Mouse (Mus musculus) midbrain, embryonic 13.5 days (tissue): ENCODE measurements around the gene 1700001P01Rik. TPM values are rescaled to one million over a fixed set of nuclear protein-coding genes. Genes with fewer than 3 reads are reported as not detected.
A peak's percentile ranks its signal among the peaks of the same experiment; 100 is the strongest.

Source experiments
- ATAC-seq: fragments of 200-750 bp; cut with Nextera tagmentation; 2 replicates; pipeline ENCODE4 v1.8.0; 2017; ENCODE audit warnings: mild to moderate bottlenecking, moderate TSS enrichment, moderate library complexity
- H3K27ac ChIP-seq: fragments of 300-500 bp; sonication (generic); 2 replicates; pipeline ENCODE4 v1.5.1; 2015; ENCODE audit warnings: inconsistent platforms, mild to moderate bottlenecking, moderate library complexity
- H3K27me3 ChIP-seq: fragments of 300-500 bp; sonication (generic); 2 replicates; pipeline ENCODE4 v1.6.1; 2015; ENCODE audit warnings: mild to moderate bottlenecking, inconsistent platforms
- H3K36me3 ChIP-seq: fragments of 300-500 bp; sonication (generic); 2 replicates; pipeline ENCODE4 v1.6.1; 2015; ENCODE audit warnings: mild to moderate bottlenecking, inconsistent platforms
- H3K4me1 ChIP-seq: fragments of 300-500 bp; sonication (generic); replicated peaks from 2 replicates; pipeline ENCODE4 v1.6.1; 2015; ENCODE audit warnings: inconsistent platforms
- H3K4me2 ChIP-seq: fragments of 300-500 bp; sonication (generic); replicated peaks from 2 replicates; pipeline ENCODE4 v1.6.1; 2015; ENCODE audit warnings: moderate library complexity, mild to moderate bottlenecking, inconsistent platforms
- H3K4me3 ChIP-seq: fragments of 300-500 bp; sonication (generic); replicated peaks from 2 replicates; pipeline ENCODE4 v1.5.1; 2015; ENCODE audit warnings: mild to moderate bottlenecking, inconsistent platforms
- H3K9ac ChIP-seq: fragments of 300-500 bp; sonication (generic); replicated peaks from 2 replicates; pipeline ENCODE4 v1.6.1; 2015; ENCODE audit warnings: mild to moderate bottlenecking, inconsistent platforms
- H3K9me3 ChIP-seq: fragments of 300-500 bp; sonication (generic); 2 replicates; pipeline ENCODE4 v1.6.1; 2016; ENCODE audit warnings: mild to moderate bottlenecking, inconsistent platforms
- WGBS: fragments of 180-500 bp; shearing (Covaris S2); methylation state at CpG from one replicate; pipeline ENCODE4 v1.1.7; 2015; 5-methylcytosine and 5-hydroxymethylcytosine counted together
- polyA plus RNA-seq: library from polyadenylated mRNA; unstranded; fragments of >200 nt; fragmentation: Nextera tagmentation; extraction: Ambion mirVana; gene quantifications from 2 replicates; pipeline ENCODE4 v1.2.1, GENCODE M21; 2015

The 1700001P01Rik gene
- polyA plus RNA-seq, 1 experiment from 2014 or later: 1.1 TPM

DNA sequence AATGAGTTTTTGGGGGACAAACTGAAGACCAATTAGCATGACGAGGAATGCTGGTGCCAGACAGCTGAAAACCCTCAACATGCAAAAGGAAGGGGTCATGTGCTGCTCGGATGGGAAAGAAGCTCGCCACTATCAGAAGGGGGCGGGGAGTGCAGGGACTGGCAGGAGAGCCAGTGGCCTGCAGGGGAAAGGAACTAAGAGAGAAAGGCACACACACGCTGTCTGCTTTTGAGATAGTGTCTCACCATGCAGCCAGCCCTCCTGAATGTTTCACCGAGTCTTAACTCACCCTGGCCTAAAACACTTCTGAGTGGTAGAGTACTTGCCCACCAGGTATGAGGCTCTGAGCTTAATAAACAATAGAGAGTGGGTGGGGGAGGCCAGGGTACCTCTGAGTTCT lies 16.8 kb downstream of the 1700001P01Rik start:
- Histone ChIP-seq H3K27ac (no peak overlapping the region), H3K9ac (no peak overlapping the region), H3K9me3 (no peaks in the 10 kb centered on the region), H3K4me3 (no peak overlapping the region), H3K36me3 (peaks cover 81% of the 10 kb centered on the region), H3K4me1 (no peaks in the 10 kb centered on the region), H3K27me3 (no peaks in the 10 kb centered on the region), H3K4me2 (no peak overlapping the region)
- WGBS: 91% methylated on average over 6 of the region's 6 CpGs
- ATAC-seq: no peak

DNA sequence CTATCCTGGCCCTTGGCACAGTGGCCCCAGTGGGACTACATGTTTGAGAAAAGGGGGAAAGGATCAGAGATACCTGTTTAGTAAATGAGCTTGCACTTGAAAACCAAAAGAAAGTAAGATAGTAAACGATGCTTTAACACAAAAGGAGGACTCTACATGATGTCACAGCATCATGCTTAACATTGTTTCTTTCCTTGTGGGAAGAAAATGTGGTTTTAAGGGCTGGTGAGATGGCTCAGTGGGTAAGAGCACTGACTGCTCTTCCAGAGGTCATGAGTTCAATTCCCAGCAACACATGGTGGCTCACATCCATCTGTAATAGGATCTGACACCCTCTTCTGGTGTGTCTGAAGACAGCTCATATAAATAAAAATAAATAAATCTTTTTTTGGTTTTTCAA lies 17.6 kb downstream of the 1700001P01Rik start:
- Histone ChIP-seq H3K4me2 (no peak overlapping the region), H3K4me3 (no peak overlapping the region), H3K4me1 (no peaks in the 10 kb centered on the region), H3K9me3 (no peaks in the 10 kb centered on the region), H3K36me3 (peaks cover 82% of the 10 kb centered on the region), H3K27ac (no peak overlapping the region), H3K27me3 (no peaks in the 10 kb centered on the region), H3K9ac (no peak overlapping the region)
- ATAC-seq: no peak
- 88% methylated on average over 1 of the region's 1 CpGs for WGBS

DNA sequence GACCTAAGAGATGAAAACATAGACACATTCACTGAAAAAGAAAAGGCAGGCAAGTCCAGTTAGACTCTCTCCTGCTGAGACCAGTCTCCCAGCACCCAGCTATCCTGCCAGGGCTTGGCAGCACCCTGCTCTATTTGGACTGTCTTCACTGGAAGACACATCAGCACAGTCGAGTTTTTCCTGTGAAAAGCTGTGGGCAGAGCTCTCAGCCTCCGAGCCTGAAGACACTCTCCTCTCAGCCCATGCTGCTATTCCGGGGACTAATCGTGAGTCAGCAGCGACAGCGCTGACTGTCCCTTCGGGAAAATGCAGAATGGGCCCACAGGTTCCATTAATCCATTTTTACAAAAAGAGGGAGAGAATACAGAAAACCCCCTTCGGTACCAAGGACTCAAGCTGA lies 22.4 kb downstream of the 1700001P01Rik start:
- no peak overlapping the region for H3K9ac ChIP-seq
- H3K4me3 ChIP-seq: no peak overlapping the region
- no peak for ATAC-seq
- H3K4me1 ChIP-seq: no peaks in the 10 kb centered on the region
- H3K9me3 ChIP-seq: no peaks in the 10 kb centered on the region
- H3K36me3 ChIP-seq: peaks cover 90% of the 10 kb centered on the region
- WGBS: 93% methylated on average over 8 of the region's 8 CpGs
- H3K27ac ChIP-seq: no peak overlapping the region
- H3K27me3 ChIP-seq: no peaks in the 10 kb centered on the region
- H3K4me2 ChIP-seq: no peak overlapping the region

DNA sequence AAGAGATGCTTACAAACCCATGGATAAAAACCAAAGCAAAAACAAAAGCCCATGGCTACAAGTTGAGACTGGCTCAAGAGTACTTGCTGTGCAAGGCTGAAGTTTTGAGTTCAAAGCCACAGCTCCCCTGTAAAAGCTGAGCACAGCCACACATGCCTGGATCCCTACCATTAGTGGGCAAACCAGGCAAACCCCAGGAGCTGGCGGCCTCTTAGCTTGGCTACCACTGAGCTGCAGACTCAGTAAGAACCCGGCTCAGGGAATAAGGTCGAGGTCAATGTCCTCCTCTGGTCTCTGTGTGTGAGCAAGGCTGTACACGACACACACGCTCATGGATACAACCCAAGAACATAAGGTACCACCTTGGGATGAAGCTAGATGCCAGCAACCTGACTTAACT lies 27.2 kb downstream of the 1700001P01Rik start:
- no peak overlapping the region for H3K4me3 ChIP-seq
- no peaks in the 10 kb centered on the region for H3K9me3 ChIP-seq
- peaks cover 70% of the 10 kb centered on the region for H3K36me3 ChIP-seq
- no peak overlapping the region for H3K27ac ChIP-seq
- no peak overlapping the region for H3K9ac ChIP-seq
- WGBS: 96% methylated on average over 5 of the region's 5 CpGs
- peaks cover 4% of the 10 kb centered on the region for H3K4me1 ChIP-seq
- no peaks in the 10 kb centered on the region for H3K27me3 ChIP-seq
- ATAC-seq: no peak
- H3K4me2 ChIP-seq: no peak overlapping the region

DNA sequence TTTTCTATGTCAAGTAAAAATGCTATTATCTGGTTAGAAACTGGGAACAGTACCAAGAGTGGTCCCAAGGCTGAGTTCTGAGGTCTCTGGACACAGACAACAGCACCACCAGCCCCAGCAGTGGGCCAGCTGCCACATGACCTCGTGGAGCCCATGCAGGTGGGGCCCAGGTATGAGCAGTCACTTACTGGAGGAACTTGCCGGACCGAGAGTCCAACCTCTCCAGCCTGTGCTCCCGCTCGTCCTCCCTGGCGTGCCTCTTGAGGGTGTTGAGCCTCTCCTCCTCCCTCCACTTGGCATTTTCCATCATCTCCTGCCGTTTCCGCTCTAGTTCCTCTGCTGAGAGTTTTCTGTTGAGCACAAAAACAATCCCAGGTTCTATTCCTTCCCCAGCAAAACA lies 27.9 kb downstream of the 1700001P01Rik start:
- Histone ChIP-seq H3K9ac (no peak overlapping the region), H3K27me3 (no peaks in the 10 kb centered on the region), H3K36me3 (peaks cover 62% of the 10 kb centered on the region), H3K4me2 (no peak overlapping the region), H3K4me3 (no peak overlapping the region), H3K9me3 (no peaks in the 10 kb centered on the region), H3K4me1 (peaks cover 11% of the 10 kb centered on the region), H3K27ac (no peak overlapping the region)
- no peak for ATAC-seq
- WGBS: 95% methylated on average over 8 of the region's 8 CpGs

DNA sequence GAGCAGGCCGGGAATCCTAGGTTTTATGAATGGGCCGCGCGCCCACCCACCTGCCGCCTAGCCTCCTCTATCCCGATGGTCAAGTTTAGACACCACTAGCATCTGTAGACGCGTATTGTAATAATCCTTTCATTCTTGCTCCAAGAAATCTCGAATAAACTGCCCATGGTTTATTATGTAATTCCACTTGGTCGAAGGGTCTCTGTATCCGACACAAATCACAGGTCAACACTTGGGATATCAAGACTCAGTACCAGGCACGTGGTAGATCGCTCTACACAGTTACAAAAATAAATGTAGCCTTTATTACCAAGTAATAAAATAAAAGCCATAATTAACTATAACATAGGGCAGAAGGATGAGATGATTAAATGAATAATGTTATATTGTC lies 30.4 kb downstream of the 1700001P01Rik start:
- Histone ChIP-seq H3K4me1 (peaks cover 30% of the 10 kb centered on the region), H3K36me3 (peaks cover 40% of the 10 kb centered on the region), H3K27ac (no peak overlapping the region), H3K4me2 (peak overlapping the region; percentile 46), H3K27me3 (no peaks in the 10 kb centered on the region), H3K9ac (no peak overlapping the region), H3K4me3 (peak overlapping the region; percentile 79), H3K9me3 (no peaks in the 10 kb centered on the region)
- no peak for ATAC-seq
- WGBS: 11% methylated on average over 13 of the region's 13 CpGs

DNA sequence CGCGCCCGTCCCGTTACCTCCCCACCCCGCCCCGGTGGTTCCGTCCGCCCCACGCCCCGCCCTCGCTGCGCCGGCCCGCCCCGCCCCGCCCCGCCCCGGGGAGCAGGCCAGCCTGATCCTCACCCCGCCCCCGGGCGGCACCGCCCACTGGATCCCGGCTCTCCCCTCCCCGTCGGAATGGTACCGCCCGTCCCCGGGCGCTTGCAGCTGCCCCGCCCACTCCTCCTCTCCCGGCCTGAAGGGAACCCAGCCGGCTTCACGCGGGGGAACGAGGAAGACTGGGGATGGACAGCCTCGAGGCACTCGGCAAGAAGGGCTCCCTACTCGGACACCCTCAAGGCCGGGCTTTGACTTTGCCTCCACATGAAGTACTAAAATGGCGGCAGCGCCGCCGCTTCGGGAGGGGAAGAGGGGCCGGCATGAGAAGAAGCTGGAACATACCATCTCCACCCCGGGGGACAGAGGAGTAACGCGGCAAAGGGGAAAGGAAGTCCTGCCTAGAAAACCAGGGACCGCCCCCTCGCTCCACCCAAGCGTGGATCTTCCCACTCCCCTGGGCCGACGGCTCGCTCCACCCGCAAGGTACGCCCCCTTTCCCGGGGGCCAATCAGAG lies 30.9 kb downstream of the 1700001P01Rik start:
- ATAC-seq: peak; percentile 96
- Histone ChIP-seq H3K4me1 (peaks cover 35% of the 10 kb centered on the region), H3K9ac (peak overlapping the region; percentile 81), H3K27ac (peak overlapping the region; percentile 97), H3K4me3 (peak overlapping the region; percentile 79), H3K27me3 (no peaks in the 10 kb centered on the region), H3K36me3 (peaks cover 35% of the 10 kb centered on the region), H3K4me2 (peak overlapping the region; percentile 84), H3K9me3 (no peaks in the 10 kb centered on the region)
- WGBS: under 1% methylated on average over 43 of the region's 57 CpGs

DNA sequence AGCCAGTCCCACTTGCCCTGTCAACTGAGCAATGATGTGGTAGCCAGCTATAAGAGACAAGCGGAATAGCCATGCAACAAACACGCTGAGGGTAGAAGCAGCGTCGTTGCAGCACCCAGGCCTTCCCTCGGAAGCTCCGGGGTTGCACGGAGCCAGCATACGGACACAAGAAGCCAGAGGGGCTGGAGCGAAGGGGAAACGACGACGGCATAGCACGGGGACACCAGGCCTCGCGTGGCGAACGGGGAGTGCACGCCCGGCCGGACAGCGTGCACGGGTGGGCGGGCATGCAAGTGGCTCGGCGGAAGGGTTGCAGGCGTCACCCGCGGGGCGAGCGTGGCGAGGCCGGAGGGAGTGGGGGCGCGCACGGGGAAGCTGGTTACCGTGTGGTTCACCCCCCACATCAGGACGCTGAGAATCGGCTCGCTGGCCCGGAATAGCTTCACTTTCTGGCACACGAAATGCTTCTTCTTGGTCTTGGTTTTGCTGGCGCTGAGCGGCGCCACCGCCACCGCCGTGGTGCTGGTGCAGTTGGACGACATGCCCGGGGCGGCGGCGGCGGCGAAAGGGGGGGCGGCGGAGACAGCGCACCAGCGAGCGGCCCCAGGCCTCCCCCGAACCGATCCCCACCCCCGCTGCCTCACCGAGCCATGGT lies 31.5 kb downstream of the 1700001P01Rik start, which contains the start of gene Pip4k2b:
TSS of gene Pip4k2b (minus strand) at position 642 of the 655 bp plus-strand sequence.
- Histone ChIP-seq H3K27me3 (no peaks in the 10 kb centered on the region), H3K4me2 (peak within 1 kb of the TSS; percentile 84), H3K36me3 (peaks cover 29% of the 10 kb centered on the region), H3K9me3 (no peaks in the 10 kb centered on the region), H3K4me1 (peaks cover 35% of the 10 kb centered on the region), H3K9ac (peak within 1 kb of the TSS; percentile 81), H3K27ac (peak within 1 kb of the TSS; percentile 97), H3K4me3 (peak within 1 kb of the TSS; percentile 79)
- WGBS: under 1% methylated on average over 61 of the region's 63 CpGs
- ATAC-seq: peak; percentile 75

DNA sequence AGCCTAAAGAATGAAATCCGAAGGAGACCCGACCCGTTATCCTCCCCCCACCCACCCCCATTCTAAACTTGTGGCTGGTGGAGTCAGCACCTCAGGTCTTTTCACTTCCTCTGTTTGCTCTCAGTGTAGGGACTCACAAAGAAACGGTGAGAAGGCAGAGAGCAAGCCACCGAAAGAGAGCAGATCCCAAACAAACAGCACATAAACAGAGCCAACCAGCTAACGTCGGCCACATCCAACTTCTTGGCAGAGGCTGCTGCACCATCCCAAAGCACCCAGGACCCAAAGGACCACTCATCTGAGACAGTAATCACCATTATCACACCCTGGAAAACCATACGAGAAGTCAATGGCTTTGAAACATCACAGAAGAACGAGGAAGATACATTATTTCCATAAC lies 32.3 kb downstream of the 1700001P01Rik start:
- no peak for ATAC-seq
- Histone ChIP-seq H3K27me3 (no peaks in the 10 kb centered on the region), H3K9ac (peak overlapping the region; percentile 81), H3K9me3 (no peaks in the 10 kb centered on the region), H3K4me1 (peaks cover 35% of the 10 kb centered on the region), H3K27ac (peak overlapping the region; percentile 97), H3K4me2 (peak overlapping the region; percentile 84), H3K4me3 (peak overlapping the region; percentile 79), H3K36me3 (peaks cover 24% of the 10 kb centered on the region)
- WGBS: 40% methylated on average over 9 of the region's 9 CpGs

DNA sequence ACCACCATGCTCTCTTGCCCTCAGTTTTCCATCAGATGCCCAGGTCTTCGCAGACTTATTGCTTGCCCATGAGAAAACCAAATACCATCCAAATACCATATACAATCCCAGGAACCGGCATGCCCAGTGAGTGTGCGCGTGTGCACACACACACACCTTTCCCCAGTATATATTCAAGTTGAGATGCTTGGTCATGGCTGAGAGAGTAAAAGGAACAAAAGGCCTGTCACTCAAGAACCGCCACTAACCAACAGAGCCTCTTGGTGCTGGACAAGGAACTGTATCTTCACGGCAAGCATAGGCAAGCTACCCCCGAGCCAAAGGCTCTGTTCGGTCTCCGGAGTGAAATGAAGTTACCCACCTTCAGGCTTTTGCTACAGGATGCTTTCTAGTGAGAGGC lies 33.1 kb downstream of the 1700001P01Rik start:
- H3K36me3 ChIP-seq: peaks cover 16% of the 10 kb centered on the region
- H3K27ac ChIP-seq: no peak overlapping the region
- peak overlapping the region; percentile 84 for H3K4me2 ChIP-seq
- H3K4me1 ChIP-seq: peaks cover 35% of the 10 kb centered on the region
- no peaks in the 10 kb centered on the region for H3K27me3 ChIP-seq
- no peak for ATAC-seq
- WGBS: 73% methylated on average over 9 of the region's 9 CpGs
- H3K9ac ChIP-seq: peak overlapping the region; percentile 81; the same call in 1 of the 2 replicates
- H3K9me3 ChIP-seq: no peaks in the 10 kb centered on the region
- peak overlapping the region; percentile 79 for H3K4me3 ChIP-seq

DNA sequence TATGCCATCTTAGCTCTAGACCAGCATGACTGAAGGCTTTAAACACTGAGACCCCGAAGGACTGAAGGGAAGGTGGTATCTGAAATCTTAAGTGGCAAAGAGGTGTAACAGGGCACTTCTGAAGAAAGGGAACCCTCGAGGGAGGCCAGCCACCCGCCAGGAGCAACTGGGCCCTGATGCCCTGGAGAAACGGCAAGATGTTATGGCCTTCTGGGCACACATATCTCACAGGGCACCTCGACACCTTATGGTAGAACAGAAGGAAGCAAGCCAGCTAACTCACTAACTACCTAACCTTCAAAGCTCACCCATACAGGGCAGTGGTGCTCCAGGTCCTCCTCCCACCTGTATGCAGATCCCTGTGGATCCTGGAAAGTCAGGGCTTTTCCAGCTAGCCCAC lies 33.6 kb downstream of the 1700001P01Rik start:
- Histone ChIP-seq H3K4me2 (peak overlapping the region; percentile 84; the same call in 1 of the 2 replicates), H3K27me3 (no peaks in the 10 kb centered on the region), H3K4me1 (peaks cover 35% of the 10 kb centered on the region), H3K4me3 (0 out of 2 replicates have a peak overlapping the region, but pooled peaks have one; percentile 79), H3K9ac (no peak overlapping the region), H3K27ac (no peak overlapping the region), H3K9me3 (no peaks in the 10 kb centered on the region), H3K36me3 (peaks cover 12% of the 10 kb centered on the region)
- WGBS: 92% methylated on average over 5 of the region's 5 CpGs
- ATAC-seq: no peak

DNA sequence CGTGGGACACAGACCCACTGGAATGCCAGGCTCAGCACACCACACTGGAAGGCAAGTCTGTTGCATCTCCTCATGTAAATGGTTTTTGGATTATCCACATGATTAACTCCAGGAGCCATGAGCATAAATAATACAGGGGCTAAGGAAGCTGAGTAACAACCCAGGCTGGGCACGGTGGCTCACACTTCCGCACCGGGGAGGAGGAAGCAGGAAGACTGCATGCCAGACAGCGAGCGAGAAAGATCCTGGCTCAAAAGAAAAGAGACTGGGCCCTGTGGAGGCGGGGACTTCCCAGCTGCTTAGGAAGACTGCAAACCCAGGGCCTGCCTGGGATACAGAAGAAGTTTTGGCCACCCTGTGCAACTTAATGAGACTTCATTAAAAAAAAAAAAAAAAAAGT lies 35.5 kb downstream of the 1700001P01Rik start:
- WGBS: 48% methylated on average over 7 of the region's 7 CpGs
- H3K9ac ChIP-seq: no peak overlapping the region
- no peak for ATAC-seq
- no peaks in the 10 kb centered on the region for H3K27me3 ChIP-seq
- 0 out of 2 replicates have a peak overlapping the region, but pooled peaks have one; percentile 14 for H3K27ac ChIP-seq
- no peaks in the 10 kb centered on the region for H3K36me3 ChIP-seq
- no peak overlapping the region for H3K4me3 ChIP-seq
- H3K4me2 ChIP-seq: no peak overlapping the region; the same call in 1 of the 2 replicates
- H3K9me3 ChIP-seq: no peaks in the 10 kb centered on the region
- H3K4me1 ChIP-seq: peaks cover 35% of the 10 kb centered on the region
